Mouse (Mus musculus) ES-Bruce4 (cell line): ENCODE results near the gene Ppp1r26.

Experiments
- CTCF ChIP-seq: IDR thresholded peaks from one replicate; pipeline ENCODE4 v1.8.1; 2011; ENCODE audit warnings: low read depth, low read length
- EP300 ChIP-seq: IDR thresholded peaks from 2 replicates; pipeline ENCODE4 v1.6.1; 2011; ENCODE audit warnings: low read depth, low read length; ENCODE audit not compliant: insufficient read depth
- POLR2A ChIP-seq: IDR thresholded peaks from one replicate; pipeline ENCODE4 v1.8.1; 2011; ENCODE audit warnings: low read length; ENCODE audit not compliant: insufficient read depth

GRCm38 (mm10) chr2:28407796-28408195 lies 38.8 kb upstream of the Ppp1r26 start:
- no peak for TF ChIP-seq EP300
- no peak for TF ChIP-seq CTCF
- no peak for TF ChIP-seq POLR2A
